ENCODE assay signal across 33 mouse cellular contexts in genomic region chr1:169574136-169574535, GRCm38 (mm10).
"Had no signal": no experiment of that assay in that cellular context is flagged by ENCODE, and none has a peak within 500 bp of the region (broad histone marks: within the 10 kb centered on the region; RNA-seq: fewer than 3 reads in every experiment).

No protein-coding gene starts in this region.

- H3K9me3 ChIP-seq: heart, embryonic 13.5 days; heart, embryonic 15.5 days; hindbrain, embryonic 10.5 days; hindbrain, embryonic 12.5 days; hindbrain, embryonic 13.5 days; hindbrain, embryonic 15.5 days; intestine, embryonic 15.5 days; kidney, embryonic 15.5 days had no signal

- ATAC-seq: hindbrain, embryonic 16.5 days; hindbrain, postnatal 0 days; inflammation-experienced regulatory T-cells, adult 6 months; intestine, embryonic 15.5 days; intestine, embryonic 16.5 days; intestine, postnatal 0 days had no signal

- H3K27ac ChIP-seq: heart, embryonic 13.5 days; heart, embryonic 15.5 days; hindbrain, embryonic 10.5 days; hindbrain, embryonic 12.5 days; hindbrain, embryonic 13.5 days; hindbrain, embryonic 14.5 days; hindbrain, embryonic 15.5 days; hindbrain, postnatal 0 days; intestine, embryonic 15.5 days; kidney, embryonic 15.5 days; kidney, postnatal 0 days; left cerebral cortex, adult 2 months had no signal

- H3K9ac ChIP-seq: heart, embryonic 13.5 days; heart, embryonic 15.5 days; hindbrain, embryonic 12.5 days; hindbrain, embryonic 13.5 days; hindbrain, embryonic 14.5 days; hindbrain, embryonic 15.5 days; intestine, embryonic 15.5 days; kidney, embryonic 15.5 days had no signal

- H3K27me3 ChIP-seq: heart, embryonic 13.5 days; heart, embryonic 15.5 days; hindbrain, embryonic 12.5 days; hindbrain, embryonic 13.5 days; hindbrain, embryonic 15.5 days; intestine, embryonic 15.5 days; kidney, embryonic 15.5 days had no signal

- H3K4me2 ChIP-seq: heart, embryonic 13.5 days; heart, embryonic 15.5 days; hindbrain, embryonic 12.5 days; hindbrain, embryonic 13.5 days; hindbrain, embryonic 14.5 days; hindbrain, embryonic 15.5 days; intestine, embryonic 15.5 days; kidney, embryonic 15.5 days had no signal

- DNase-seq: heart, postnatal 10 days; heart, postnatal 14 days; heart, postnatal 36 days; heart, postnatal 4 days; kidney, adult 11 months; kidney, adult 18-20 months; kidney, adult 2 months; kidney, adult 8-10 months; kidney, adult 9 months; kidney, postnatal 10 days; kidney, postnatal 14 days; kidney, postnatal 25 days; kidney, postnatal 36 days; kidney, postnatal 4 days; layer of hippocampus, adult 9-11 months; layer of hippocampus, postnatal 36 days had no signal

- H3K4me3 ChIP-seq: heart, embryonic 13.5 days; heart, embryonic 15.5 days; hindbrain, embryonic 10.5 days; hindbrain, embryonic 12.5 days; hindbrain, embryonic 13.5 days; hindbrain, embryonic 15.5 days; intestine, embryonic 15.5 days; kidney, embryonic 15.5 days; layer of hippocampus, adult 2 months; left cerebral cortex, adult 2 months had no signal

- H3K36me3 ChIP-seq: heart, embryonic 13.5 days; heart, embryonic 15.5 days; hindbrain, embryonic 10.5 days; hindbrain, embryonic 12.5 days; hindbrain, embryonic 13.5 days; hindbrain, embryonic 15.5 days; intestine, embryonic 15.5 days; kidney, embryonic 15.5 days had no signal

- H3K4me1 ChIP-seq: heart, embryonic 13.5 days; heart, embryonic 15.5 days; hindbrain, embryonic 10.5 days; hindbrain, embryonic 12.5 days; hindbrain, embryonic 13.5 days; hindbrain, embryonic 15.5 days; intestine, embryonic 15.5 days; kidney, embryonic 15.5 days had no signal
